Mouse (Mus musculus): ENCODE measurements around the gene Smad9.
"Not testable (repeated sequence)": the region's sequence is repeated elsewhere in the genome, so short reads cannot be mapped to it uniquely, and the experiment has no call there.

Gene Smad9

GRCm38 (mm10) chr3:54757446-54757845, 2.1 kb downstream of the Smad9 start:
- DNase-seq (ENCODE audit: low spot score in 2 of 2), result no peak

GRCm38 (mm10) chr3:54759211-54759610, 3.8 kb downstream of the Smad9 start:
- DNase-seq (ENCODE audit: low spot score in 2 of 2), result no peak

DNA sequence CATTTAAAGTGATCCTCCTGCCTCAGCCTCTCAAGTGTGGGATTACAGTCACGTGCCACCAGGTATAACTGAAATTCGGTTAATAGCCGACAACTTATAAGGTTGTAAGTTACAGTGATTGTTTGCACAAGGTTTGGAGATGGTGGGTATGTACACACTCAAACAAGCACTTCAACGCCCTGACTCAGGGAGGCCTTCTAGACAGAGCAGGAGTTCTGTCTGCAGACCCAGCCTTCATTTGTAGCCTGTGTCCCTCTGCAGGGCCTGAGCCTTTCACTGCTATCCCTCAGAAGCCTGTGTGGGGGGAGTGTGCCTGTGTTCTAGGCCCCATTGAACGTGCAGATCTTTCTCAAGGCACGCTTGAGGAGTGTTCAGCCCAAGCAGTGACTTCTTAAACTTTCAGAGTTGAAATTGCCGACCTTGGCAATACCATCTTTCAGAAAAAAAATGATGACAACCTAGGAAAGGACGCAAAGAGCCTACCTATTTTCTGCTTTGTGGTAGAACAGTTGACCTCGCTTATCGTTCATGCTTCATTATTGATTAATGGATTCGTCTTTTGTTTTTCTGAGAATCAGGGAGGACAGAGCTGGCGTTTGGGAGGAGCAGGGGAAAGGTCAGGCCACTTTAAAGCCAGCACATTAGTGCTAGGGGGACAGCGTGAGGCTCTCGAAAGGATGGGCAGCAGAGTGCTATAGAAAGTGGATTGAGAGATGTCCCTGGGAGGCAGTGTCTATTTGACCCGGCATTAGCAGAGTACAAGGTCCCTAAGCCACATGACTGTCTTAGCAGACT, 5.1 kb downstream of the Smad9 start:
- no peak for DNase-seq (ENCODE audit: low spot score in 2 of 2)

DNA sequence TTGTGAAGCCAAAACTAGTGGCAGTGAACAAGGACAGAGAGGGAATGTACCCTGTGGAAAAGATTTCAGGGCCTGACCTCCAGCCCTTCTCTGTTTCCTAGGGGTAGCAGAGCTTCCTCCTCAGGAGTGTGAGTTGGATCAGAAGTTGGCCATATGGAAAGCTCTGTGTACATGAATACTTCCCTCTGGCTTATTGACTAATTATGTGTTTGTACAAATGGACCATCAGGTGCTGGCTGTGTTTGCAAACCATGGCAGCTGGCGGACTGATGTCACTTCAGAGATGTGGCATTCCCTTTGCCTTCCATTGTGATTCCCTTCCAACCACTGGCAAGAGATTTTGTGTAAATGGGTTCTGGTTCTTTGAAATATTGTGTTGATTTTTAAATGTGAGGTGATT, 5.9 kb downstream of the Smad9 start:
- DNase-seq (ENCODE audit: low spot score in 2 of 2), result no peak

- DNase-seq (ENCODE audit: low spot score in 2 of 2), result peak in 1 of 2 experiments; percentile 17
Observed at GRCm38 (mm10) chr3:54764418-54764817, 9.0 kb downstream of the Smad9 start.

DNA sequence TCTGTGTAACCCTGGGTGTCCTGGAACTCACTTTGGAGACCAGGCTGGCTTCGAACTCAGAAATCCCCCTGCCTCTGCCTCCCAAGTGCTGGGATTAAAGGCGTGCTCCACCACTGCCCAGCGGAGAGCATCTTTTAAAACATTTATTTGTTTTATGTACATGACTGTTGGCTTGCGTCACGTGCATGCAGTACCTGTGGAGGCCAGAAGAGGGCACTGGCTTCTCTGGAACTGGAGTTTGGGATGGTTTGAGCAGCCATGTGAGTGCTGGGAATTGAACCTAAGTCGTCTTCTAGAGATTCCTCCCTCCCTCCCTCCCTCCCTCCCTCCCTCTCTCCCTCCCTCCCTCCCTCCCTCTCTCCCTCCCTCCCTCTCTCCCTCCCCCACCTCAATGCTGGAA, 10.1 kb downstream of the Smad9 start:
- not testable (repeated sequence) for DNase-seq (ENCODE audit: low spot score in 2 of 2)

GRCm38 (mm10) chr3:54766034-54766433, 10.7 kb downstream of the Smad9 start:
- DNase-seq (ENCODE audit: low spot score in 2 of 2), result no peak

- DNase-seq (ENCODE audit: low spot score in 2 of 2), result no peak
Observed at GRCm38 (mm10) chr3:54766811-54767210, 11.4 kb downstream of the Smad9 start.

- no peak for DNase-seq (ENCODE audit: low spot score in 2 of 2)
Observed at GRCm38 (mm10) chr3:54768592-54768991, 13.2 kb downstream of the Smad9 start.

DNA sequence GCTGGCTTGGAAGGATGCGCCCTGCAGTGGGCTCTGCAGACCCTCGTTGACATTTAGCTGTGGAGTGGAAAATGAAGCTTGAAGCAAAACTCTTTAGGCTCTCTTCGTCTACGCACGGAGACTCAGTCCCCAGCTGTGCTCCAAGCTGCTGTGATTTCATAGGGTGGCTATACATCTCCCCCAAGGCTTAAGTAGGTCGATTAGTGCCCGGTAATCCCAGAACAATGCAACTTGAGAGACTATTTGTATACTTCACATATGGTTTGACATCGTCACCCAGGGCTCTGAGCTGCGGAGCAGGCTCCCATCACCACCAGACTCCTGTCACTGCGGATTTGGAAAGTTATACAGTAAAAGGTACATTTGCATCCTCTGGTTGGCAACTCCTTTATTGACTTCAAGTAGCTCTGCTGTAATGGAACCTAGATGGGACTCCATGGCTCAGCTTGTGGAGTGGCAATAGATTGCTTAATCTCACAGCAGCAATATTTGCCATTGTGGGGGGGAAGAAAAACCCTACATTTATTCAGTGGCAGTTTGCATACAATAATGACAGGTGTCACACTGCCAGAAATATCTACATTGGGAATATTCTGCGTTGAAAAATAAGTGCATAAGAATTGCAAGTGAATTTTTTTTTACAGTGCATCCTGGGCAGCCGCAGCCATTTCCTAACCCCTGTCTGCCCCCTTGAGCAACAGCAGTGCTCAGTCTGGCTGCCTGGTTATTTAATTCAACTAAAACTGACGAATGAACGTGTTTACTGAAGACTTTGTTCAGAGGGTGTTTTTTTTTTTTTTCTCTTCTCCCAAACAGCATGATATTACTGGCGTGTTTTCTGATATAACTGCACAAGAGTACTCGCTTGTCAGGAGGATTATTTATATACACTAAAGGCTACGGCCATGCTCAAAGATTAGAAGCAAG, 14.2 kb downstream of the Smad9 start:
- DNase-seq (ENCODE audit: low spot score in 2 of 2), result no peak

GRCm38 (mm10) chr3:54773613-54774012, 18.2 kb downstream of the Smad9 start:
- DNase-seq (ENCODE audit: low spot score in 2 of 2), result no peak

GRCm38 (mm10) chr3:54775989-54776631, 20.7 kb downstream of the Smad9 start:
- DNase-seq (ENCODE audit: low spot score in 2 of 2), result no peak

DNA sequence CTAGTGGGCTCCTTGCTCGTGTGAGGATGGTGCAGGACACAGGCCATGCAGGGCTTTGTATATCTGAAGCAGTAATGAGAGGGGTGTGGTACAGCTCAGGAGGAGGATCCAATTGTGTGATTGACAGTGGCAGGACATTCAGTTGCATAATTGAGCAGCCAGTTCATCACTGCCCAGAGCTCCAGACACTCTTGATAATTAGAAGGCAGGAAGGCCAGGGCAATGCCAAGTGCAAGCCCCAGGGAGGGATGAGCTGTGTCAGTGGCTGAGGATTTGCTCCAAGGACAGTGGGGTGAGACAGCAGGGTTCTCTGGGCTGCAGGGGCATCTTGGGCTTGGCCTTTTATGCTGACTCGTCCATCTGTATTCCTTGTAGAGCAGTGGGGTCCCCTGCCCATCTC, 35.2 kb downstream of the Smad9 start:
- DNase-seq (ENCODE audit: low spot score in 2 of 2), result no peak

- DNase-seq (ENCODE audit: low spot score in 2 of 2), result no peak
Observed at GRCm38 (mm10) chr3:54791822-54792677, 36.7 kb downstream of the Smad9 start.

GRCm38 (mm10) chr3:54793762-54794161, 38.4 kb downstream of the Smad9 start:
- no peak for DNase-seq (ENCODE audit: low spot score in 2 of 2)

DNA sequence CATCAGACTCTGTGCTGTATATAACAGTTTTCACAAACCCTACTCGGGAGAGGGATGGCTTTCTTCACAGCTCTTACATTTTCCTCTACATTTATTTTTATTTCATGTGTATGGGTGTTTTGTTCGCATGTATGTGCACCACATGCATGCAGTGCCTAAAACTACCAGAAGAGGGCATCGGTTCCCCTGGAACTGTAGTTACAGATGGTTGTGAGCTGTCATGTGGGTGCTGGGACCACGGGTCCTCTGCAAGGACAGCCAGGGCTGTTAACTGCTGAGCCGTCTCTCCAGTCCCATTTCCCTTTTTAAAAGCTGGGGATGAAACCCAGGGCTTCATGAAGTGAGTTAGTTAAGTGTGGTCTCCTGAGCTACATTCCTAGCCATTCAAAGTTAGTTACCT, 40.0 kb downstream of the Smad9 start:
- no peak for DNase-seq (ENCODE audit: low spot score in 2 of 2)

GRCm38 (mm10) chr3:54795806-54796205, 40.4 kb downstream of the Smad9 start:
- no peak for DNase-seq (ENCODE audit: low spot score in 2 of 2)

GRCm38 (mm10) chr3:54797211-54797610, 41.8 kb downstream of the Smad9 start:
- peak; percentile 35 to 48 for DNase-seq (ENCODE audit: low spot score in 2 of 2)

DNA sequence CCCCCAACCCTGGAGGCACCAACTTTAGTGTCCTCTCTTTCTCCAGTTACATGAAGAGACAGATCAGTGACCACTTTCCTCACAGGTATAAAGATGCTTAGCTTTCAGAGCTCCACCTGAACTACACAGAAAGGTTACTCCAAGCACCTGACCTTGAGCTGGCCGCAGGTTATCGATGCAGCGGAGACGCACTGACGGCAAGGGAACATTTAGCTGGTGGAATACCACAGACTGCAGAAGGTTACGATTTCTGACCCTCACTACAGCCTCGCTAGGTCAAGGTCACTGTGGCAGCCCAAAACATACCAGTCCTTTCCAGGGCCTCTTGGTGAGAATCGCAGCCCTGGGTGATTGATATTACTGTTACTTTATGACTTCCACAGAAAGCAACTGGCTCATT, 48.3 kb downstream of the Smad9 start:
- DNase-seq (ENCODE audit: low spot score in 2 of 2), result no peak

DNA sequence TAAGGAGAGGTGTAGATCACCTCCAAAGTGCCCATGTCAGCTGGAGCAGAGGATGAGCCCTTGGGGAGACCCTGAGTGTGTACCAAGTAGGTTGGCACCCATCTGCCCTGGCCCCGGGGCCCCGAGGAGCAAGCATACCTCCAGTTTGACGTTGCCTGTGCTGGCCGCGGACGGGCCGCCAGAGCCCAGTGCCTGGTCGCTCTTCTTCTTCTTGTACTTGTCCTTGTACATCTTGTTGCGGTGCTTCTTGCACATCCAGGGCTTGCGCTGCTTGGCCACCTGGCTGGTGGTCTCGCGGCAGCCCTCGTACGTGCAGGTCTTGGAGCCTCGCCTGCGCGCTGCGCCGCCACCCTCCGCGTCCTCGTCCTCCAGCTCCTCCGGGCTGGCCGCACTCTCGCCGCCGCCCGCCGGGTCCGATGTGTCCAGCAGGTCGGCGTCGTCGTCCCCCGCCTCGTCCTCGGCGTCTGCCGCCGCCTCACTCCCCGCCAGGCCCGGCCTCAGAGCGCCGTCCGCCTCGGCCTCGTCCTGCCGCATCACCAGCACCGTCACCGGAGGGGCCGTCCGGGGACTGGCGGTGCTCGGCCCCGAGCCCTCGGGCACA, 51.8 kb downstream of the Smad9 start:
- peak in 1 of 2 experiments; percentile 40 for DNase-seq (ENCODE audit: low spot score in 2 of 2)

DNA sequence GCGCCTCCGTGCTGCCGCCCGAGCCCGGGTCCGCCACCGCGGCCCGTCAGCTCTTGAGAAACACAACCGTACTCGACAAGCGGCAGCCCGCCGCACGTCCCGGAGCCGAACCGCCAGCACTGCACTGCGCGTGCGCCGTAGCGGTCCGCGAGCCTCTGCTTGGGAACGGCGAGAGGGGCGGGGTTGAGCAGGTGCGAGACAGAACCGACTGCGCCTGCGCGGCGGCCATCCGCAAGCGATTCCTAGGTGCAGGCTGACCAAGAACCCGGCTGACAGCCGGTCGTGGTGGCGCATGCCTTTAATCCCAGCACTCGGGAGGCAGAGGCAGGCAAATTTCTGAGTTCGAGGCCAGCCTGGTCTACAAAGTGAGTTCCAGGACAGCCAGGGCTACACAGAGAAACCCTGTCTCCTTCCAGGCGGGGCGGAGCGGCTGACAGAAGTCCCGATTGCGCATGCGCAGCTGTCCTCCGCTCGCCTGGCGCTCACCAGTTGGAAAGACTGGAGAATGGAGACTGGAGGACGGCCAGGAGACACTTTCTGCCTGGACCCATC, 52.4 kb downstream of the Smad9 start, which contains the start of gene Rfxap:
TSS of gene Rfxap (minus strand) at position 126 of the 552 bp plus-strand sequence.
- DNase-seq (ENCODE audit: low spot score in 2 of 2), result peak; percentile 94 to 95
